Mouse (Mus musculus) gastrocnemius, postnatal 4 days (tissue): Measurements from ENCODE around the gene Speer1. TPM values are rescaled to one million over a fixed set of nuclear protein-coding genes. Genes with fewer than 3 reads are reported as not detected.
"Not testable (repeated sequence)": the region's sequence is repeated elsewhere in the genome, so short reads cannot be mapped to it uniquely, and the experiment has no call there.

ENCODE experiments used
- DNase-seq, 2 experiments: peaks; one replicate each; pipeline ENCODE4 v3.0.0; 2021 to 2022; ENCODE audit warnings: low spot score in 2 of 2, mixed read lengths in 2 of 2
- long read RNA-seq, 2 experiments: library from polyadenylated mRNA; stranded (forward); transcript quantifications; one replicate each; pipeline ENCODE4 v2.0.0; 2021
- total RNA-seq, 2 experiments: library from RNA; stranded (reverse); gene quantifications; 2 replicates each; pipeline ENCODE4 v1.2.3; 2021

Gene Speer1
- not detected for total RNA-seq
- long read RNA-seq, experiment 1 = 0 reads
- long read RNA-seq, experiment 2 = 0 reads

- not testable (repeated sequence) for DNase-seq
These were observed at the start of gene Speer1 for GRCm38 (mm10) chr5:11341216-11341615. TSS of gene Speer1 (plus strand) at chr5:11341516.

Other genes with a start within 250 kb of the Speer1 start
- gene Gm8879, start 213.9 kb upstream of the Speer1 start, total RNA-seq = not detected
- gene Gm5861, start 158.4 kb upstream of the Speer1 start, total RNA-seq = not detected
- not detected for gene Gm8890, start 85.5 kb upstream of the Speer1 start, total RNA-seq
- gene Gm8897, start 74.9 kb downstream of the Speer1 start, total RNA-seq = not detected
- not detected for gene Gm8906, start 161.2 kb downstream of the Speer1 start, total RNA-seq